Mouse (Mus musculus): ENCODE measurements around the gene Sall4.

DNA sequence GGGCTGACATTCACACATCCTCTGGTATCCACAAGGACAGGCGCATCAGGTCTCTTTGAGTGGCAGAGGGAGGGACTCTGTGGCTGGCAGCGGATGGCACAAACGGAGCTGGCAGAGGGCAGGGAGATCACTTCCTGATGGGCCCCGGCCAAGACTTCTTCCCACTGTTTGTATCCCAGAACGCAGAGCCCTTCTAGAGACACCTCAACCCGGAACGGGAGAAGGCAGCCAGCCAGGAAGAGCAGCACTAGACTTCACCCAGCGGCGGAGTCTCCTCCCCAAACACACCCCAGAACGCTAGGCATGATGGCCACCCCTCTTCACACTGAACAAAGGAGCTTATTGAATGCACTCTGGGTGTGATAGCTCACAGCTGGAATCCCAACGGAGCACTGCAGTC is 33.7 kb downstream of the Sall4 start:
- TF ChIP-seq ZC3H11A (IDR thresholded peaks at IDR 0.05; ENCODE audit: borderline replicate concordance, low read depth, low read length) (no peak), ZNF384 (IDR thresholded peaks at IDR 0.05; ENCODE audit: low read depth, low read length) (no peak), CHD2 (IDR thresholded peaks at IDR 0.05; ENCODE audit: low read depth, low read length) (no peak), HCFC1 (IDR thresholded peaks at IDR 0.05; ENCODE audit: borderline replicate concordance, insufficient read depth, low read length) (no peak), MAFK (IDR thresholded peaks at IDR 0.05; ENCODE audit: insufficient read depth, low read depth, low read length) (no peak)
